Mouse (Mus musculus): ENCODE measurements around the gene Shb. TPM values are rescaled to one million over a fixed set of nuclear protein-coding genes. Genes with fewer than 3 reads are reported as not detected.
"Not testable (repeated sequence)": the region's sequence is repeated elsewhere in the genome, so short reads cannot be mapped to it uniquely, and the experiment has no call there.

Gene Shb
- total RNA-seq, 2 experiments from 2014 or later, result 15.4 to 16.6 TPM

- DNase-seq, result no peak
These were observed 139.7 kb downstream of the Shb start for GRCm38 (mm10) chr4:45392572-45392971.

- no peak for DNase-seq
These were observed 140.2 kb downstream of the Shb start for GRCm38 (mm10) chr4:45392099-45392498.

- DNase-seq, result not testable (repeated sequence)
These were observed 145.0 kb downstream of the Shb start for GRCm38 (mm10) chr4:45387296-45387695.

- DNase-seq, result not testable (repeated sequence)
These were observed 150.1 kb downstream of the Shb start for GRCm38 (mm10) chr4:45382133-45382532.

DNA sequence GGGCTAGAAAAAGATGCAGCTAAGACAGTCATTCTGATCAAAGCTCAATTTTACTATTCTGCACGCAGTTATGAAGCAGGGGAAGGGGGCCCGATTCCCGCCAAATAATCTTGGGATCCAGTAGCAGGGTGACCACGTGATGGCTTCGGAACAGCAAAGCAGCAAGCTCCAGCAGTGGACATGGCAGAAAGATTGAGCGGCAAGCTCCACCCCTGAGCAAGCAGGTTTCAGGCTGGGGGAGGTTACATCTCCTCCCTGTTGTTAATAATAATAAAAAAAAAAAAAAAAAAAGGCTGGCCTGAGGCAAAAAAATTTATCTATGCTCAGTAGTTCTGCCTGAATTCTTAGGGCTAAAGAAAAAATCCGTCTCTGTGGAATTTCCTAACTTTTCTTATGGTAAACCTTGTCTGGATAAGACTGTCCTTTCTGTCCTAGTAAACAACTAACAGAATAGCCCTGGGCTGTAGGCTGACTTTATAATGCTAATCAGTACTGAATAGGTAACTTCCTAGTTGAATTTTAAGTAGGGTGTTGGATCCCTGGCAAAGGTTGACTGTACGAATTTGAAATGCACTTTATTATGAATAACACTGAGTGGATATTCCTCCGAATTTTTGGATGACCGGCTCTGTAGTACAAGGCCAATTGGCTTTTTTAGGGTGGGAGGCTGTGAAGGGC is 151.2 kb downstream of the Shb start:
- DNase-seq, result not testable (repeated sequence)

DNA sequence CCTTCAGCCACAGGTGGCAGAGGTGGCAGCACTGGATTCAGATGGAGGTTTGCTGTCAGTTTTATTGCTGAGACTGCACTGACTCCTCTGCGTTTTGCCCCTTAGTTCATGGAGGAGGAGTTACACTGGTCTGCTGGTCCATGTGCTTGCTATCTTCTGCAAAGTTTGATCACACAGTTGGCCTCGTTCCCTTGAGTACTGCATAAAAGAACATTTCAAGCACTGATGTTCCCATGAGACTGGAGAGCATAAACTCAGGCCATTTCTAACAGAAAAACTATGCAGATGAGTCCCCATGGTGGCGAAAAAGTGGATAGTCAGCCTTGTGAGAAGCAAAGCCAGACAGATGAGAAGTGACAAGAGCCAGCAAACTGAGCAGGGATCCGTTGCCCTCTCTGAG is 155.7 kb downstream of the Shb start:
- DNase-seq, result no peak

GRCm38 (mm10) chr4:45374879-45375278 is 157.4 kb downstream of the Shb start:
- DNase-seq, result no peak

Small RNA genes within 50 kb of the gene (microRNA-seq; reads per million reads assigned to microRNA genes)
- gene Gm22518, result 0 reads per million in 2 experiments
- 0 reads per million in 2 experiments for gene Gm25692

Other genes with a start within 250 kb of the Shb start
- gene Trmt10b, start 235.3 kb downstream of the Shb start, total RNA-seq (2021), result 10 to 100 TPM; 13.9 to 17.4 TPM
- gene Dcaf10, start 190.4 kb downstream of the Shb start, total RNA-seq (2021), result 10 to 100 TPM; 17.7 to 20.7 TPM
- 10 to 100 TPM; 14.4 to 14.6 TPM for gene Exosc3, start 189.7 kb downstream of the Shb start, total RNA-seq (2021)
- gene Slc25a51, start 123.7 kb downstream of the Shb start, total RNA-seq (2021), result 100 to 1,000 TPM; 141 to 149 TPM